Comparison of ENCODE assay signal across 9 mouse cellular contexts in genomic region chr12:77531294-77531693, GRCm38 (mm10).
DNase-seq lines count a peak whose midpoint lies in the region; ATAC-seq and TF ChIP-seq lines count a peak whose summit lies in the region.
"Had no signal": no experiment of that assay in that cellular context is flagged by ENCODE, and none has a peak within 500 bp of the region (broad histone marks: within the 10 kb centered on the region; RNA-seq: fewer than 3 reads in every experiment).

No protein-coding gene starts in this region.

- no peaks in the 10 kb centered on the region for H3K36me3 ChIP-seq in kidney, adult 2 months (ENCODE audit: control insufficient read depth, insufficient read depth, low read length)
- no peaks in the 10 kb centered on the region for H3K36me3 ChIP-seq in kidney, embryonic 16.5 days (ENCODE audit: insufficient read depth, low read length)
- no peaks in the 10 kb centered on the region for H3K36me3 ChIP-seq in G1E (replicated peaks)
- H3K36me3 ChIP-seq: neural tube, embryonic 13.5 days had no signal

- WGBS in kidney, adult 2 months, result 82% methylated on average over 5 of the region's 5 CpGs
- 87% methylated on average over 5 of the region's 5 CpGs for WGBS in kidney, embryonic 16.5 days

- no peak overlapping the region for H3K4me2 ChIP-seq in kidney, embryonic 16.5 days (replicated peaks; ENCODE audit: low read depth, low read length)
- H3K4me2 ChIP-seq: neural tube, embryonic 13.5 days had no signal

- H3K4me3 ChIP-seq in kidney, adult 2 months (ENCODE audit: insufficient read depth, low read depth, low read length), result no peak overlapping the region
- no peak overlapping the region for H3K4me3 ChIP-seq in kidney, embryonic 16.5 days (ENCODE audit: low read length)
- no peak overlapping the region for H3K4me3 ChIP-seq in G1E (ENCODE audit: low read depth, low read length)
- H3K4me3 ChIP-seq in gastrocnemius, adult 2 months, result no peak overlapping the region
- H3K4me3 ChIP-seq: neural tube, embryonic 13.5 days had no signal

- H3K9me3 ChIP-seq in kidney, embryonic 16.5 days (ENCODE audit: low read length), result no peaks in the 10 kb centered on the region
- H3K9me3 ChIP-seq in G1E (replicated peaks), result no peaks in the 10 kb centered on the region
- H3K9me3 ChIP-seq: neural tube, embryonic 13.5 days had no signal

- peak; percentile 81 for TF ChIP-seq CTCF in kidney, adult 2 months (conservative IDR thresholded peaks at IDR 0.05; ENCODE audit: insufficient read depth, insufficient read length, low read depth, low read length)
- 0 out of 2 replicates have a peak, but pooled peaks have one; percentile 37 for TF ChIP-seq CTCF in G1E (IDR thresholded peaks at IDR 0.05; ENCODE audit: low read depth, low read length)
- TF ChIP-seq CTCF in gastrocnemius, adult 2 months (IDR thresholded peaks at IDR 0.05), result peak; percentile 77

- TF ChIP-seq POLR2A in kidney, adult 2 months (IDR thresholded peaks at IDR 0.05; ENCODE audit: low read depth, low read length), result no peak

- no peak overlapping the region for H3K27ac ChIP-seq in kidney, adult 2 months (ENCODE audit: insufficient read depth, low read depth, low read length)
- H3K27ac ChIP-seq in kidney, embryonic 16.5 days (ENCODE audit: low read length), result no peak overlapping the region
- no peak overlapping the region for H3K27ac ChIP-seq in gastrocnemius, adult 2 months
- H3K27ac ChIP-seq: neural tube, embryonic 13.5 days had no signal

- ATAC-seq in kidney, embryonic 16.5 days (ENCODE audit: low FRiP score, low TSS enrichment), result no peak
- no peak; the same call in 1 of the 2 replicates for ATAC-seq in G1E (ENCODE audit: extremely low read depth, insufficient number of reproducible peaks, low FRiP score, poor library complexity, severe bottlenecking)
- ATAC-seq in inflammation-experienced regulatory T-cells, adult 6 months, result no peak

- no peaks in the 10 kb centered on the region for H3K27me3 ChIP-seq in kidney, adult 2 months (replicated peaks; ENCODE audit: control insufficient read depth, insufficient read depth, low read length)
- no peaks in the 10 kb centered on the region for H3K27me3 ChIP-seq in kidney, embryonic 16.5 days (ENCODE audit: insufficient read depth, low read length)
- peaks cover 76% of the 10 kb centered on the region for H3K27me3 ChIP-seq in G1E (ENCODE audit: insufficient read depth, low read length)
- H3K27me3 ChIP-seq: neural tube, embryonic 13.5 days had no signal

- DNase-seq in kidney, adult 2 months, result peak; percentile 43
- DNase-seq in G1E (ENCODE audit: low spot score), result peak; percentile 54
- DNase-seq in gastrocnemius, adult 2 months, result peak; percentile 57
- DNase-seq in lung, postnatal 14 days, result peak; percentile 70
- DNase-seq in thymus, postnatal 4 days, result peak; percentile 87
- DNase-seq in cerebellum, adult 11-12 months, result no peak

- intact Hi-C loops in gastrocnemius, adult 2 months (cut with DNase I), result loop anchor here (2.0 kb wide), 1 partner anchor 532 kb away; no protein-coding TSS in a partner anchor

- H3K9ac ChIP-seq in kidney, embryonic 16.5 days (replicated peaks; ENCODE audit: low read length), result no peak overlapping the region
- H3K9ac ChIP-seq: neural tube, embryonic 13.5 days had no signal

- no peaks in the 10 kb centered on the region for H3K4me1 ChIP-seq in kidney, adult 2 months (ENCODE audit: control insufficient read depth, insufficient read depth, low read length)
- H3K4me1 ChIP-seq in kidney, embryonic 16.5 days (ENCODE audit: insufficient read depth, low read length), result peaks cover 6% of the 10 kb centered on the region
- peaks cover 7% of the 10 kb centered on the region for H3K4me1 ChIP-seq in G1E (ENCODE audit: insufficient read depth, low read depth, low read length)
